ENCODE assay signal across 8 mouse cellular contexts in genomic region chr2:18055016-18055928, GRCm38 (mm10). TPM values are rescaled to one million over a fixed set of nuclear protein-coding genes. Genes with fewer than 3 reads are reported as not detected.
A peak's percentile ranks its signal among the peaks of the same experiment; 100 is the strongest.
DNase-seq lines count a peak whose midpoint lies in the region; ATAC-seq and TF ChIP-seq lines count a peak whose summit lies in the region.

Gene Mllt10 (plus strand): TSS chr2:18055237.

- no peak for ATAC-seq in embryonic facial prominence, embryonic 12.5 days (ENCODE audit: insufficient number of reproducible peaks, insufficient read depth, low FRiP score, low TSS enrichment)
- no peak for ATAC-seq in heart, embryonic 11.5 days (replicated peaks; ENCODE audit: insufficient number of reproducible peaks, low FRiP score, low TSS enrichment)
- no peak for ATAC-seq in kidney, postnatal 0 days (replicated peaks; ENCODE audit: low FRiP score, low read depth)
- ATAC-seq in megakaryocyte progenitor cell, adult 5-6 weeks (replicated peaks; ENCODE audit: poor library complexity) = no peak

- peak within 1 kb of the TSS; percentile 96 for H3K4me2 ChIP-seq in embryonic facial prominence, embryonic 12.5 days (replicated peaks)
- H3K4me2 ChIP-seq in heart, embryonic 11.5 days = peak within 1 kb of the TSS; percentile 99
- H3K4me2 ChIP-seq in kidney, postnatal 0 days (ENCODE audit: low read length) = peak within 1 kb of the TSS; percentile 84

- no peaks in the 10 kb centered on the region for H3K27me3 ChIP-seq in embryonic facial prominence, embryonic 12.5 days
- no peaks in the 10 kb centered on the region for H3K27me3 ChIP-seq in heart, embryonic 11.5 days (ENCODE audit: control insufficient read depth, insufficient read depth, low read length)
- no peaks in the 10 kb centered on the region for H3K27me3 ChIP-seq in kidney, postnatal 0 days (ENCODE audit: insufficient read depth, low read length)

- peak within 1 kb of the TSS; percentile 100 for H3K27ac ChIP-seq in embryonic facial prominence, embryonic 12.5 days
- H3K27ac ChIP-seq in heart, embryonic 11.5 days (ENCODE audit: low read depth, low read length) = peak within 1 kb of the TSS; percentile 100
- H3K27ac ChIP-seq in kidney, postnatal 0 days = peak within 1 kb of the TSS; percentile 99

- WGBS in embryonic facial prominence, embryonic 12.5 days = under 1% methylated on average over 20 of the region's 20 CpGs
- WGBS in heart, embryonic 11.5 days (ENCODE audit: insufficient replicate concordance) = 1% methylated on average over 20 of the region's 20 CpGs
- WGBS in kidney, postnatal 0 days = 10% methylated on average over 20 of the region's 20 CpGs

- H3K4me3 ChIP-seq in embryonic facial prominence, embryonic 12.5 days = peak within 1 kb of the TSS; percentile 52
- peak within 1 kb of the TSS; percentile 62 for H3K4me3 ChIP-seq in heart, embryonic 11.5 days (ENCODE audit: low read depth, low read length)
- peak within 1 kb of the TSS; percentile 57 for H3K4me3 ChIP-seq in kidney, postnatal 0 days (replicated peaks; ENCODE audit: low read depth, low read length)

- H3K9ac ChIP-seq in embryonic facial prominence, embryonic 12.5 days = peak within 1 kb of the TSS; percentile 95
- peak within 1 kb of the TSS; percentile 99 for H3K9ac ChIP-seq in heart, embryonic 11.5 days (ENCODE audit: low read depth, low read length)
- H3K9ac ChIP-seq in kidney, postnatal 0 days (ENCODE audit: low read depth, low read length) = peak within 1 kb of the TSS; percentile 85

- peaks cover 34% of the 10 kb centered on the region for H3K4me1 ChIP-seq in embryonic facial prominence, embryonic 12.5 days
- H3K4me1 ChIP-seq in heart, embryonic 11.5 days (ENCODE audit: control insufficient read depth, insufficient read depth, low read length) = peaks cover 11% of the 10 kb centered on the region
- H3K4me1 ChIP-seq in kidney, postnatal 0 days (replicated peaks; ENCODE audit: insufficient read depth, low read length) = 0 out of 2 replicates have a peak, but pooled peaks cover 9% of the 10 kb centered on the region

- no peak for DNase-seq in urinary bladder, adult 2 months (ENCODE audit: low spot score)
- no peak for DNase-seq in urinary bladder, postnatal 4 days (ENCODE audit: low spot score in 2 of 2)
- peak; percentile 63 for DNase-seq in kidney, postnatal 0 days (ENCODE audit: low spot score)
- no peak for DNase-seq in yolk sac, embryonic 10.5 days (ENCODE audit: low spot score)
- no peak for DNase-seq in ovary, postnatal 14 days (ENCODE audit: low spot score)

- no peaks in the 10 kb centered on the region for H3K36me3 ChIP-seq in embryonic facial prominence, embryonic 12.5 days
- H3K36me3 ChIP-seq in heart, embryonic 11.5 days (ENCODE audit: control insufficient read depth, insufficient read depth, low read length) = no peaks in the 10 kb centered on the region
- no peaks in the 10 kb centered on the region for H3K36me3 ChIP-seq in kidney, postnatal 0 days (ENCODE audit: insufficient read depth, low read length)

- H3K9me3 ChIP-seq in embryonic facial prominence, embryonic 12.5 days = no peaks in the 10 kb centered on the region
- no peaks in the 10 kb centered on the region for H3K9me3 ChIP-seq in heart, embryonic 11.5 days (replicated peaks; ENCODE audit: control insufficient read depth, low read length)
- H3K9me3 ChIP-seq in kidney, postnatal 0 days (replicated peaks; ENCODE audit: low read length) = no peaks in the 10 kb centered on the region

- no peak for TF ChIP-seq CTCF in kidney, postnatal 0 days (IDR thresholded peaks at IDR 0.05; ENCODE audit: low read depth)

RNA-seq across cellular contexts. Expression of gene Mllt10, which starts in this region (rescaled TPM):
- 31.4 and 31.7 TPM in 2 replicates for polyA plus RNA-seq in urinary bladder, adult 2 months (2012; rRNA removed)
- polyA plus RNA-seq in embryonic facial prominence, embryonic 12.5 days (2016; fragmentation: Nextera tagmentation; extraction: Ambion mirVana) = 69.9 and 73.8 TPM in 2 replicates
- polyA plus RNA-seq in heart, embryonic 11.5 days (2014; fragmentation: Nextera tagmentation; extraction: Ambion mirVana) = 25.9 and 36.4 TPM in 2 replicates
- 48.9 and 49.2 TPM in 2 replicates for polyA plus RNA-seq in kidney, postnatal 0 days (2015; fragmentation: Nextera tagmentation; extraction: Ambion mirVana)
- total RNA-seq in megakaryocyte progenitor cell, adult 5-6 weeks (2015) = 62.3 and 96.1 TPM in 2 replicates
- total RNA-seq in megakaryocyte progenitor cell, adult 5-6 weeks (2017) = 41.4 and 57.9 TPM in 2 replicates
